Mouse (Mus musculus) B cell, adult 2 months (primary cell): Measurements from ENCODE around the gene Gpr37l1.

Experiments
- DNase-seq, 2 experiments: peaks; one replicate each; pipeline ENCODE4 v3.0.0; 2022

Gene Gpr37l1

DNA sequence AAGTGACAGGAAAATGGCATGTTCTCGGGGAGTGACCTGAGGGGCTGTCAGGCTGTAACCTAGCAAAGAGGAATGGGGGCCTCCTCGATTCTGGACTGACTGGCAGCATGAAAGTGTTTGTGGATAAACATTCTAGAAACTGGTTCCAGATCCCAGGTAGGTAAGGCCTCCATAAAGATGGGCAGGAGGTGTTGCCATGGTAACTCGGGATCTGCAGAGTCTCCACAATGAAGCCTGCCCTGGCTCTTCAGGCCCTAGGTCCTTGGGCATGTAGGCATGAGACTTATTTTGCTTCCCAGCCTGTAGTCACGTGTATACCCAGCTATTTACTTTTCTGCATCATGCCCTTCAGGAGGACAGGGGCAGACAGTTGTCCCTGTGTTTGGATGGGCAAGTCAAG, 13.8 kb upstream of the Gpr37l1 start:
- DNase-seq: no peak

DNA sequence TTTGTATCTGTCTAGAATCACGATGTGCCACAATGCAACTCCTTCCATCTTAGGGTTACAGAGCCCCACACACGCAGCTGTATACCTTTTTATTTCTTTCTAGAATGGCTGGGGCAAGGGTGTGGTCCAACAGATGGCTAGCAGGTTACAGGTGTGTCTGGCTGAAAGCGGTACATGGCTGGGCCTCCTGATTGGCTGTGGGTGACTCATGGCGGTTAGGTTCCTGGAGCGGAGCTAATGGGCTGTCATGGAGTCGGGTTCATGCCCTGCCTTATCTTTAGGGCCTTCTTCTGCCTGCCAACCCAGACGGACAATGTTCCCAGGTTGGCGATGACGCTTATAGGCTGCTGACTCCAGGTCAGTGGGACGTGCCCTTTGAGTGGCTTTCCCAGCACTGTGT, 13.3 kb upstream of the Gpr37l1 start:
- DNase-seq: no peak

DNA sequence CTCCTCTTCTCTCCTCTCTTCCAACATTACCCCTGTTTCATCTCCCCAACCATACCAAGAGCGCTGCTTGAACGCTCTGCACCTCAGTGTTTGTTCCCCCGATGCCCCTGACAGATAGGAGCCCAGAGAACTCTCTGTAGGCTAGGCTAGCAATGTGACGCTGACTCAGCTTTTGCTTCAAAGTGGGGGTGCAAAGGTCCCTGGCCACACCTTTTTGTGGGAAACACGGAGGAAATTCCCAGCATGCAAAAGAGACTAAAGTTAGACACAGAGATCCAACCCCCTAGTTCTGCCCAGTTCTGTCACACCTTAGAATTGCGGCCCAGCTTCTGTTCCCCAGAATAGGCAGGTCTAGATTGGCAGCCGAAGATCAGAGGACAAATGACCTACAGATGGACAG, 11.4 kb upstream of the Gpr37l1 start:
- no peak for DNase-seq

DNA sequence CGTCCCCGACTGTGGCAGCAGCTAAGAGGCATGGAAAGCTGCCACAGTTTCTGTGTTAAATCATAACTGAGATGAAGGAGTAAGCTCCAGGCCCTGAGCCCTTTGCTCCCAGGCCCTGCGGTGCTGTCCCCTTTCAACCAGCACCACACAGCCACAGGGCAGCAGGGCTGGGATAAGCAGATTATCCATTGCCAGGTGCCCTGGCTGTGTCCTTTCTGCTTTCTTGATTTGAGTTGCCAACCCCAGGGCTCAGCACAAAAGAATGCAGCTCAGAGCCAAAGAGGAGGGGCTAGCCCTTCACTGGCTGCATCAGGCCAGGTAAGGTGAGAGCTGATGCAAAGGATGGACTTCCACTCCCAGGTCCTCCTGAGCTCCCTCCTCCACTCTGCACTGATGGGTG, 10.2 kb upstream of the Gpr37l1 start:
- no peak for DNase-seq

DNA sequence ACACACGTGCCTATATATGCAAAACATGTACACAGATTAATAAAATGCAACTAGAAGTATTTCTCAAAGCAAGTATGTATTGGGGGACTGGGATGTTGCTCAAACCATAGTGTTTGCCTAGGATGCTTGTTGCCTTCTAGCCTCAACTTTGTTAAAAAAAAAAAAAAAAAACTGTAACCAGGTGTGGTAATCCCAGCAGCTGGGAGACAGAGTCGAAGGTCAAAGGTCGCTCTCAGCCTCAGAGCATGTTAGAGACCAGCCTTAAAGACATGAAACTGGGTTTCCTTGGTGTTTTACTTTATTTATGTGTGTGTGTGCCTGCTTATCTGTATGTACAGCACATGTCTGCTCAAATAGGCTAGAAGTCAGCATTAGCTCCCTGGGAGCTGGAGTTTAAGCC, 7.7 kb upstream of the Gpr37l1 start:
- DNase-seq: no peak

DNA sequence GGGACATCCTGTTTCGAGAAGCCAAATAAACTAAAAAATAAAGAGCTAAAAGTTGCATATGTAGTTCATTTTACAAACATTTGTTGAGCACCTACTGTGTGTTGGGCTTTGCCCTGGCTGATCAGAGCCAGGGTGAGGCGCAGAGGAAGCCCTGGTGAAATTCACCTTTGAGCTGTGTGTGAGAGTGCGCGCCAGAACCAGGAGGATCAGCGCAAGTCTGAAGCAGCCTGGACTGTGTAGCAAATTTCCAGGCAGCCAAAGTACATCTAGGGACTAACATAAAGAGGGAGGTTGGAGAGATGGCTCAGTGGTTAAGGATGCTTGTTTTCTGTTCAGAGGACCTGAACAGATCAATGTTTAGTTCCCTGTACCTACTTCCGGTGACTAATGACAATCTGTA, 5.8 kb upstream of the Gpr37l1 start:
- DNase-seq: no peak

DNA sequence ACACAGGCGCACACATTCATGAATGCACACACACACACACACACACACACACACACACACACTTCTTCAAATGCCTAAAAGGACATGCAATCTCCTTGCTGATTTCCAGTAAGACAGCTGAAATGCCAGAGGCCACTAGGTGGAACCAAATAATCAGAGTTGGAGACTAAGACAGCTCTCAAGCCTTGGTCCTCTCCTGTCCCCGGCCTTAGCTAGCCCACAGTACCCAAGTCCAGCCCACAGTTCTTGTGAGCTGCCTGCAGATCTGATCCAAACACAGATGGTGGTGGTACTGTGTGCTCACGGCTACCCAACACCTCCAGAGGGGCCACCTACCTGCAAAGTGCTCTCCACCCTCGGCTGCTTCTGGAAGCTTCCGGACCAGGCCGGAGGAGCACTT, 4.5 kb upstream of the Gpr37l1 start:
- DNase-seq: no peak

DNA sequence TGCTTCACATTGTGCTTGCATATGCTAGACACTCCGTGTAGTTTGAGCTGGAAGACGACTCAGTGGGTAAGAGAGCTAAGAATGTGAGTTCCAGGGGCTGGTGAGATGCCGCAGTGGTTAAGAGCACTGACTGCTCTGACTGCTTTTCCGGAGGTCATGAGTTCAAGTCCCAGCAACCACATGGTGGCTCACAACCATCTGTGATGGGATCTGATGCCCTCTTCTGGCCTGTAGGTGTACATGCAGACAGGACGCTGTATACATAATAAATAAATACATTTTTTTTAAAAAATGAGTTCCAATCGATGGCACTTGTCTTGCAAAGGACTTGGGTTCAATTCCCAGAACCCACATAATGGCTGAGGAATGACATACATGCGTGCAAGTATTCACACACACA, 3.7 kb upstream of the Gpr37l1 start:
- DNase-seq: no peak

DNA sequence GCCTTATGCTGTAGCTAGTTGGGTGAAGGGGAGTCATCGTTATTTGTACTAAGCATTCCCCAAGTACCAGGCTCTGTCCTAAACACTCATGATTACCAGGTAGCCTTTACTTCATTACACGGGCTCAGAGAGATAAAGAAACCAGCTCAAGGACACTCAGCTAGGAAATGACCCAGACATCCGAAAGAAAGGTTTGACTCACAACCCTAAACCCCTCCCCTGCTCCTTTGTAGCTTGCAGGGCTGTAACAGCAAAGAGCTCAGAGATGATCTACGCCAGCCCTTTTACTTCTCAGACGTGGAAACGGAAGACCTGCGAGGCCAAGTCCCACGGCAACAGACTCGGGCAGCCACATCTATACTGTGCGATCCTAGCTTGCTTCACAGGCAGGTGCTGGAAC, 2.8 kb upstream of the Gpr37l1 start:
- DNase-seq: no peak

DNA sequence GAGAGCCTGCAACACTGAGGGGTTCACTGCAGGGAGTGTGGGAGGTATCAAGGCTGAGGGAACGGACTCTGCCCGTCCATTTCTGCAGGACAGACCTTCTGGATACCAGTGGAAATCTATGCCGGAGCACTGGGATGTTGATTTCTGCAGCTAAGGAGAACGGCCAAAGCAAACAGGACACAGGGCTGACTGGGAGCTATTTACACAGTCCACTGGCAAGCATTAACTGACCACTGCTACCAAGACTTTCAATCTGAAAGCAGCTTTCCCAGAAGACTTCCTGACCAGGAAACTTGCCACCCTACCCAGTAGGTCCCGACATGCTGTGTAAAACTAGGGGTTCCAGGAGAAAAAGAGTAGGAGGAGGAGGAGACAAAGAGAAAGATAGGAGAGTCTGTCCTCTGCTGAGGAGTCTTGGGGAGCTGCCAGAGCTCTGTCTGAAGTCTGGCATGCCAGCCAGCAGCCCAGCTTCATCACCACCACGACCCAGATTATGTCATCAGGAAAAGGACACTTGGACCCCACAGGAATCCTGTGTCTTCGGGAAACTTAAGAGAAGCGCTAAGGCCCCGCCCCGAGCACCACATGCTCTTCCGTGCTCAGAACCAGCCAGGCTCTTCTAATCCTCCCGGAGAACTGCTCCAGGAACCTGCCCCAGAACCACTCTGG, 2.2 kb upstream of the Gpr37l1 start:
- no peak for DNase-seq

DNA sequence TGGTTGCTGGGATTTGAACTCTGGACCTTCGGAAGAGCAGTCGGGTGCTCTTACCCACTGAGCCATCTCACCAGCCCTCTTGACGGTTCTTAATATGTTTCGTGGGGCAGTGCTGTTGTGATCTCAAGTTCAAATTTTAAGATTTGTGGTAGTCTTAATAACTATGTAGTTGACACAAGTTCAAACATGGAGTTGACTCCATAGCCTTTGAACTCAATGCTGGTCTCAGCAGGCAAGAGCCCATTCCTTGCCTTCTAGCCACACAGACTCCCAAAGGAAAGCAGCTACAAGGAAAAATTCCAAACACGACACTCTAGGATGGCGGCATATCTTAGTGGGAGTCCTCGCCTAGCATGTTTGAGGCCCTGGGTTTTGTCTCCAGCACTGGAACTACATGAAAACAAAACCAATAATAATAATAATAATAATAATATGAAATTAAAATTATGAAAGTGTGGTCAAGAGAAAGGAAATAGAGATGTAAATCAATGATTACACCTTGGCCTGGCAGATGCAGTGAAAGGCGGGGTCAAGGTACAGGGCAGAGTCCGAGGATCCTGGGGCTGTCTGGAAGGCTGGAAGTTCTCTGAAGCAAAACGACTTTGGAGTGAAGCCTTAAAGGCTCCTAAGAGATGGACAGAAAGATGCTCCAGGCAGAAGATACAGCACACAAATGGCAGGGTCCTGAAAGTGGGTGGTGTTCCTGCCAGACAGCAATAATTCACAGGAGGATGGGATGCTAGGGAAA, 1.1 kb upstream of the Gpr37l1 start:
- DNase-seq: no peak

DNA sequence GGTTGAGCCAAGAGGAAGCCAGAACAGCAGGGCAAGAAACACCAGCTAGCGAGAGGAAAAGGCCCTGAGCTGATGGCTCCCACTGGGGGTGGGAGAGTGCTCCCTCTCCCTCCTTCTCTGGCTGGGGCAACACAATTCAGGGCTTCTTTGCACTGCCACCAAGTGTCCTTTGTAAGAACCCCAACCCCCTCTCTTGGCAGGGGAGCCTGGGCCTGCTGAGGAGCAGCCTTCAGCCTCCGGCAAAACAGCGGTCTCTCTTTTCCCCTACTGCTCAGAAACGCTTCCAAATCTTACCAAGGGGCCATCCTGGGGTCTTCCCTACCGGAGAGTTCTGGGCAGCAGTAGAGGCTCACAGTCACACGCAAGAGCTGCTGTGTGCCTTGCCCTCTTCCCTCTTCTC, 4.8 kb downstream of the Gpr37l1 start:
- no peak for DNase-seq

DNA sequence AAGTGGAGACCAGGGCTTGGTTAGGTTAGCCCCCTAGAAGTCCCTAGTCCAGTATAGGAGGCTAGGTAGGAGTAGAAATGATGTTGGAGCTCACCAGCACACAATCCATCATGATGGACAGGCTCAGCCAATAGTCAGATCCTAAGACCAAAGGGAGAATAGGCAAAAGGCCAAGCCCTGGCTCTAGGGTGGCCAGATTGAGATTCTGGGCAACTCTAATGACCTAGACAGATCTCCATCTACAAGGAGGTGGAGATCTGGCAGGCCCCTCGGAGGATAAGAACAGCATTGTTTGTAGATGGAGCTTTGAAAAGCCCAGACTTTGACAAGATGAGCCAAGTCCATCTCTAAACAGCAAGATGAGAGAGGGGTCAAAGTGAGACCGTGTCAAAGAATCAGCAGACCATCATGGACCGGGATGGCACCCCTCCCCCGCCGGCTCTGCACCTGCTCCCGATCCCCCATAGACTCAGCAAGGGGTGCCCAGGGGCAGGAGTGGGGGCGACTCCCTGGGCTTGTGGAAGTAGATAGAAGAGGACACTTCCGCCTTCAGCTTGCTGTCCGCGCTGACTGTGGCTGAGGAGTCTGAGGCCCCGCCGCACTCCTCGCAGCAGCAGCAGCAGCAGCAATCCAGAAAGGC, 7.0 kb downstream of the Gpr37l1 start:
- no peak for DNase-seq

DNA sequence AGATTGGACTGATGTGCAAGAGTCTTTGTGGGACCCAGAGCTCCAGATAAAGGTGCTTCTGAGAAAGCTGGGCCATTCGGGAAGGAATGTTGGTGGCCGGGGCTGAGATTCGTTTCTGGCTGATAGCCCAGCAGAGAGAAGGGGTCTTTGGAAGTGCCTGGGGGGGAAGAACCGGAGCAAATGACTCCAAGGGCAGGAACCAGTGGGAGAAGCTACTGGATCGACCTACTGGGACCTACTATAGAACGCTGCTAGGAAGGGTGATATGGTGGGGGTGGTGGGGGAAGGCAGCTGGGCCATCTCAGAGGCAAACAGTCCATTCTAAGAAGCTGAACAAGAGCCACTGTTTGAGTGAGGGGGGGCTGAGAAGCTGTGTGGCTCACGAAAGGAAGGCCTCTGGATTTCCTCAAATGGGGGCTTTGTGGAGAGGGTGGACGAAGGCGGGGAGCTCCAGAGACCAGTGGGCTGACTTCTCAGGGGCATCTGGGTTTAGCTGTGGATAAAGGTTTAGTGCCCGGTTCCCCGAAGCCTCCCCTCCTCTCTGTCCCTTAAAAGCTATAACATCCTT, 7.8 kb downstream of the Gpr37l1 start:
- DNase-seq: no peak

DNA sequence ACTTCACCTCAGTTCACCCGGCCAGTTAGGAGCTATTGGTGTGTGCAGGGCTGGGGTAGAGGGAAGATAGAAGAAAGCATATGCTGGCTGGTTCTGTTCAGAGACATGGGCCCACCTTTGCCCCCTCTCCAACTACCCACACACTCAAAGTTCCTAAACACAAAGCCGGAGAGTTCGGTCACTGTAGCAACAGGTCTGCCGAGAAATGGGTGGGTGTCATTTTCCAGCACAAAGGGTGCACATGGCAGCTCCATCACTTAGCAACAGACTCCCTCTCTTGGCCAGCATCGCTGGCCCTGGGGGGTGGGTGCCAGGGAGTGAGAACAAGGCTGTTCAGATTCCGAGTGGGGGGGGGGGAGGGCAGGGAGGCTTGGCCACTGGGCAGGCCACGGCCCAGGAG, 8.4 kb downstream of the Gpr37l1 start:
- no peak for DNase-seq

DNA sequence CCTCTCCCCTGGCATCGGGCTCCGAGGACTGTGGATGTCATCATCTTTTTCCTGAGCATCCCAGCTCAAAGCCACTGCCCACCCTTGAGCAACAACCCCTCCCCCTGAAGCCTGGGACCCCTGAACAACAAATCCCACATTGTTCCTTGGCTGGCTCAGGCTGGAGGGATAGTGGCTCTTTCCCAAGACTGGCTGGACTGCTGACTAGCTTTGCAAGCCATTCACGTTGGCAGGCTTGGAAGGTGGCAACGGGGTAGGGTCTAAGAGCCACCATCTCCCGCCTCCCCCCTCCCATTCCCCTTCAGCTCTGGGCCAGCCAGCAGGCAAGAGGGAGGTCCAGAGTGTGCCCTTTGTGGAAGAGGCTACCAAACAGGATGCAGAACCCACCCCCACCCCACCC, 8.8 kb downstream of the Gpr37l1 start:
- DNase-seq: no peak

DNA sequence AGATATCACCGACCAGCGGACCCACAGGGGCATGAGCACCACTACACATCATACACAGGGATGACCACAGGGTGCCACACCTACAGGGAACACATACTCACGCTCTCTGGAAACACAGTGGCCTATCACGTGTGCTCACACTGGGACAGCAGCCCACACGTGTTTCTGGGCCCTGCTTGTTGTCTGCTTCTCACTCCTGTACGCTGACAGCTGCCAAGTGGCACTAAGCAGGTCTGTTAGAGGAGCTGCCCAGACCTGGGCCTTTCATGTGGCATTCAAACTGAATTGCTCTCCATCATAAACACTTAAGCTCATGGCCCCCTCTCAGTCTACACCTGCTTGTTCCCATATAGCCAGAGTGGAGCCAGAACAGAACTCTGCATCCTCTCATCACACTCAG, 11.2 kb downstream of the Gpr37l1 start:
- no peak for DNase-seq

DNA sequence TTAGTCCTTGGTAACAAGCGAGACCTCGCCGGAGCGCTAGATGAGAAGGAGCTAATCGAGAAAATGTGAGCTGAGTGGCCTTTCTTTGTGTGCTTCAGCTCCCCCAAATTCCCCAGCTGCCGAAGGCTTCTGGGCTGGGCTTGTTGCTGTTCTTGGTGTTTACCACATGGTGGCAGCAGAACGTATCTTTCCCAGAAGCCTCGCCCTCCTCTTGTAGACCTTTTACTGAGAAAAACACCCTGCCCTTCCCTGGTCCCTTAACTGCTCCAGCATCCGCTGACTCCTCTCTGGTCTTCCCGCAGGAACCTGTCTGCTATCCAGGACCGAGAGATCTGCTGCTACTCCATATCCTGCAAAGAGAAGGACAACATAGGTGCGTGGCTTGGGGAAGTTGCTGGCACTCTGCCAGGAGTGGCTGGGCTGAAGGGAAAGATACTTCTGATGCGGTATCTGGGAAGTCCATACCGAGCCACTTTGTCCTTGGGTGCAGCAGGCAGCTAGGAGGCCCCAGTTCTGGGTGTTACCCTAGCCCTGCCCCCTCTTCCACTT, 13.0 kb downstream of the Gpr37l1 start:
- DNase-seq: peak; percentile 71 to 75

DNA sequence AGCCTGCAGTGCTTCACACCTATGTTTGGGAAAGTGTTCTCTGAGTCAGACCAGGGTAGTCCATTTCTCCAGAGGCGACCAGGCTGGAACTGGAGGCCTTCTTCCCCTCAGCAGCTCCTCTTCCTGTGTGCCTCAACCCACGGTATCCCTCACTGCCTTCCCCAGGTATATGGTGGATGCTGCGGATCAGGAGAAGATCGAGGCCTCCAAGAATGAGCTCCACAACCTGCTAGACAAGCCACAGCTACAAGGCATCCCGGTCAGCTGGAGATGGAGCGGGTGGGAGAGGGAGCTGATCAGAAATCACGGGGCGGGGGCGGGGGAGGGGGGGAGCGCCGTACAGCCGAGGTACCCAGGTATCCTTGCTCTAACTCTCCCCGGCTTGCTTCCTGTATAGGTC, 13.5 kb downstream of the Gpr37l1 start:
- no peak for DNase-seq

DNA sequence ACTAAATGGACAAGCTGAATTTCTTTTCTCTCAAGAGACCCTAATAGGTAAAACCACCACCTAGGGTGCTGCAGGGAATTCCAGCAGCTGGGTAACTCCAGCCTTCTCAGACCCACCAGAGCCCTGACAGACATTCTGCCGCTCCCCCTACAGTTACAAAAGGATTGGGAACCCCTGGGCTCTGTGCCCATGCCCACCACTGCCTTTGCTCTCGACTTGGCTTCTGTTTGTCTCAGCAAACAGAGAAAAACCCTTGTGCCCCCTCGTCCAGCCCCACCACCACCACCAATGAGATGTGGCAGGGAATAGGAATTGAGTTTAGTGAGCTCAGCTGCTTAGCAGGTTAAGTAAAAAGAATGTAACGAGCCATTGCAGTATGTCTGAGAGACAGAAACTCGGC, 18.5 kb downstream of the Gpr37l1 start:
- DNase-seq: no peak

DNA sequence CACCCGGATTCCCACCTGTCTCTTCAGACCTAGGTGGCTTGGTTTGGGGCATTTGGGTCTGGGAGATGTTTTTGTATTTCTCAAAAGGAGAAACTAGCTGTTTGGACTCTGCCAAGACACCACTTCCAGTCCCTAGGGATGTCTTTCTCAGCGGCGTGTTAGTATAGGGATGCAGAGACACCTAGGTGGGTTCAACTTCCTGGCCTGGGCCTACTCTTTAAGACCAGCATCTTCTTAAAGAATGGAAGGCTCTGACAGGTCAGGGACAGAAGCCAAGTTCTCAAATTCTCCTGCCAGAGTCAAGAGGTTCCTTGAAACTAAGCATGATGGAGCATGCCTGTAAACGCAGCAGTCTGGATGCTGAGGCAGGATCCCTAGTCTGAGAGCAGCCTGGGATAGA, 19.0 kb downstream of the Gpr37l1 start:
- DNase-seq: no peak

DNA sequence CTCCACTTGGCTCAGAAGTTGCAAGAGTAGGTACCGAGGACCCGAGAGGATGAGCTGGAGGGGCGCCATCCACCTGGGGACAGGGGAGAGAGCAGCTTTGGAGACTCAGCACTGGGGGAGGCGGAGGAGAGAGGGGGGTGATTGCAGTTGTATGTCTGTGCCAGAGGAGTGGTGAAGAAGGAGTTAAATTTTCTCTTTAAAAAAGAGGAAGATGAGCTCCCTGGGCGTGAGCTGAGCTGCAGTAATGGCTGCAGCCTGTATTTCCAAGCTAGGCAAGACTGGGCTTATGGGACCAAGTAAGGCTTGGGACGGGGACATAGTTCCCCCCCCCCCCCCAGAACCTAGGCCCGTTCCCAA, 19.8 kb downstream of the Gpr37l1 start:
- DNase-seq: no peak

DNA sequence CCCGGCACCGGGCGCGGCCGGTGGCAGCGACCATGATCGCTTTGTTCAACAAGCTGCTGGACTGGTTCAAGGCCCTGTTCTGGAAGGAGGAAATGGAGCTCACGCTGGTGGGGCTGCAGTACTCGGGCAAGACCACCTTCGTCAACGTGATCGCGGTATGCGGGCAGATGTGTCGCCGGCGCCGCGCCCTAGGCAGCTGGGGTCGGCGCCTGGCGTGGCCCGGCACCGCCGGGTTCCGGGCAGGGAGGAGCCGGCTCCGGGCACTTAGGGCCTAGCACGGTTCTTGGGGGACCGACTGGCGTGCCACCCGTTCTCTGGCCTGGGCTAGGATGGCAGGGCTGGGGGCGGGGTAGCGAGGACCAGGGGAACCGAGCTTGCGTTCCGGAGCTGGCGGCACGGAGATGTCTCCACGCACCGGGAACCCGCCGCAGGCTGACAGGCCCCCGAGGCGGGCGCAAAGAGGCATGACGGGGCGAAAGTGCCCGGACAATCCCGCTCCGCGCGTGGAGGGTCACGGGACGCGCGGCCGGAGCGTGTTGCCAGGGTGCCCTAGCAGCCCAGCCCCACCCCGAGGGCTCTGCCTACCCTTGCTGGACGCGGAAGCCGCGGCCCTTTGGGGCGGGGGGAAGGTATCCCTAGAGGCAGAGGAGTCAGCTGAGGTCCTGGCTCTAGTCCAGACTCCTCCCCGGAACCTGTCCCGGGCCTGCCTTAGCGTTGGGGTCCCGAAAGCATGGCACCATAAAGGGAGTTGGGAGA, 20.4 kb downstream of the Gpr37l1 start:
- DNase-seq: peak; percentile 81 to 82
